Mouse (Mus musculus): ENCODE data around the gene Rab37. TPM values are rescaled to one million over a fixed set of nuclear protein-coding genes. Genes with fewer than 3 reads are reported as not detected.
A peak's percentile ranks its signal among the peaks of the same experiment; 100 is the strongest.

Gene Rab37
- polyA plus RNA-seq, 1 experiment from 2014 or later = 1.3 TPM

- Histone ChIP-seq H3K4me1 (ENCODE audit: control insufficient read depth, insufficient read depth, low read length) (peaks cover 11% of the 10 kb centered on the region), H3K36me3 (ENCODE audit: control insufficient read depth, insufficient read depth, low read length) (no peaks in the 10 kb centered on the region), H3K4me3 (ENCODE audit: low read depth, low read length) (no peak overlapping the region), H3K4me2 (no peak overlapping the region), H3K27me3 (ENCODE audit: control insufficient read depth, insufficient read depth, low read length) (no peaks in the 10 kb centered on the region), H3K9ac (ENCODE audit: low read depth, low read length) (no peak overlapping the region), H3K27ac (ENCODE audit: low read depth, low read length) (no peak overlapping the region), H3K9me3 (replicated peaks; ENCODE audit: control insufficient read depth, low read length) (no peaks in the 10 kb centered on the region)
- 10% methylated on average over 5 of the region's 5 CpGs for WGBS (ENCODE audit: insufficient replicate concordance)
- ATAC-seq (replicated peaks; ENCODE audit: insufficient number of reproducible peaks, low FRiP score, low TSS enrichment) = no peak
These were observed 104.7 kb downstream of the Rab37 start for GRCm38 (mm10) chr11:115195933-115196332.

- 57% methylated on average over 8 of the region's 8 CpGs for WGBS (ENCODE audit: insufficient replicate concordance)
- H3K4me3 ChIP-seq (ENCODE audit: low read depth, low read length) = no peak overlapping the region
- H3K27me3 ChIP-seq (ENCODE audit: control insufficient read depth, insufficient read depth, low read length) = no peaks in the 10 kb centered on the region
- no peak overlapping the region for H3K9ac ChIP-seq (ENCODE audit: low read depth, low read length)
- ATAC-seq (replicated peaks; ENCODE audit: insufficient number of reproducible peaks, low FRiP score, low TSS enrichment) = no peak
- H3K4me1 ChIP-seq (ENCODE audit: control insufficient read depth, insufficient read depth, low read length) = peaks cover 6% of the 10 kb centered on the region
- H3K36me3 ChIP-seq (ENCODE audit: control insufficient read depth, insufficient read depth, low read length) = 0 out of 2 replicates have a peak, but pooled peaks cover 3% of the 10 kb centered on the region
- H3K4me2 ChIP-seq = no peak overlapping the region
- no peaks in the 10 kb centered on the region for H3K9me3 ChIP-seq (replicated peaks; ENCODE audit: control insufficient read depth, low read length)
- no peak overlapping the region for H3K27ac ChIP-seq (ENCODE audit: low read depth, low read length)
These were observed 106.3 kb downstream of the Rab37 start for GRCm38 (mm10) chr11:115197558-115197957.

GRCm38 (mm10) chr11:115198932-115199384 lies 107.7 kb downstream of the Rab37 start:
- Histone ChIP-seq H3K9me3 (replicated peaks; ENCODE audit: control insufficient read depth, low read length) (no peaks in the 10 kb centered on the region), H3K4me3 (ENCODE audit: low read depth, low read length) (no peak overlapping the region), H3K27me3 (ENCODE audit: control insufficient read depth, insufficient read depth, low read length) (no peaks in the 10 kb centered on the region; the same call in 1 of the 2 replicates), H3K4me2 (no peak overlapping the region), H3K36me3 (ENCODE audit: control insufficient read depth, insufficient read depth, low read length) (0 out of 2 replicates have a peak, but pooled peaks cover 3% of the 10 kb centered on the region), H3K4me1 (ENCODE audit: control insufficient read depth, insufficient read depth, low read length) (peaks cover 6% of the 10 kb centered on the region), H3K27ac (ENCODE audit: low read depth, low read length) (no peak overlapping the region), H3K9ac (ENCODE audit: low read depth, low read length) (no peak overlapping the region)
- no peak for ATAC-seq (replicated peaks; ENCODE audit: insufficient number of reproducible peaks, low FRiP score, low TSS enrichment)
- 57% methylated on average over 12 of the region's 12 CpGs for WGBS (ENCODE audit: insufficient replicate concordance)

- Histone ChIP-seq H3K9ac (ENCODE audit: low read depth, low read length) (no peak overlapping the region), H3K9me3 (replicated peaks; ENCODE audit: control insufficient read depth, low read length) (no peaks in the 10 kb centered on the region), H3K27me3 (ENCODE audit: control insufficient read depth, insufficient read depth, low read length) (no peaks in the 10 kb centered on the region; the same call in 1 of the 2 replicates), H3K4me2 (no peak overlapping the region), H3K27ac (ENCODE audit: low read depth, low read length) (no peak overlapping the region), H3K4me1 (ENCODE audit: control insufficient read depth, insufficient read depth, low read length) (peaks cover 3% of the 10 kb centered on the region), H3K4me3 (ENCODE audit: low read depth, low read length) (no peak overlapping the region), H3K36me3 (ENCODE audit: control insufficient read depth, insufficient read depth, low read length) (0 out of 2 replicates have a peak, but pooled peaks cover 3% of the 10 kb centered on the region)
- 92% methylated on average over 4 of the region's 4 CpGs for WGBS (ENCODE audit: insufficient replicate concordance)
- no peak for ATAC-seq (replicated peaks; ENCODE audit: insufficient number of reproducible peaks, low FRiP score, low TSS enrichment)
These were observed 109.3 kb downstream of the Rab37 start for GRCm38 (mm10) chr11:115200520-115200919.

GRCm38 (mm10) chr11:115202316-115202715 lies 111.1 kb downstream of the Rab37 start:
- no peak overlapping the region for H3K9ac ChIP-seq (ENCODE audit: low read depth, low read length)
- H3K36me3 ChIP-seq (ENCODE audit: control insufficient read depth, insufficient read depth, low read length) = 0 out of 2 replicates have a peak, but pooled peaks cover 3% of the 10 kb centered on the region
- 14% methylated on average over 12 of the region's 12 CpGs for WGBS (ENCODE audit: insufficient replicate concordance)
- H3K4me3 ChIP-seq (ENCODE audit: low read depth, low read length) = no peak overlapping the region
- H3K4me2 ChIP-seq = no peak overlapping the region
- H3K4me1 ChIP-seq (ENCODE audit: control insufficient read depth, insufficient read depth, low read length) = no peaks in the 10 kb centered on the region; the same call in 1 of the 2 replicates
- no peak; the same call in 1 of the 2 replicates for ATAC-seq (replicated peaks; ENCODE audit: insufficient number of reproducible peaks, low FRiP score, low TSS enrichment)
- H3K9me3 ChIP-seq (replicated peaks; ENCODE audit: control insufficient read depth, low read length) = no peaks in the 10 kb centered on the region
- no peak overlapping the region for H3K27ac ChIP-seq (ENCODE audit: low read depth, low read length)
- peaks cover under 1% of the 10 kb centered on the region for H3K27me3 ChIP-seq (ENCODE audit: control insufficient read depth, insufficient read depth, low read length)

- 90% methylated on average over 9 of the region's 9 CpGs for WGBS (ENCODE audit: insufficient replicate concordance)
- 0 out of 2 replicates have a peak, but pooled peaks cover 3% of the 10 kb centered on the region for H3K36me3 ChIP-seq (ENCODE audit: control insufficient read depth, insufficient read depth, low read length)
- no peak for ATAC-seq (replicated peaks; ENCODE audit: insufficient number of reproducible peaks, low FRiP score, low TSS enrichment)
These were observed 111.5 kb downstream of the Rab37 start for GRCm38 (mm10) chr11:115202756-115203155.

GRCm38 (mm10) chr11:115208126-115208525 lies 116.9 kb downstream of the Rab37 start:
- H3K9ac ChIP-seq (ENCODE audit: low read depth, low read length) = no peak overlapping the region
- no peaks in the 10 kb centered on the region for H3K9me3 ChIP-seq (replicated peaks; ENCODE audit: control insufficient read depth, low read length)
- 77% methylated on average over 12 of the region's 12 CpGs for WGBS (ENCODE audit: insufficient replicate concordance)
- H3K4me3 ChIP-seq (ENCODE audit: low read depth, low read length) = no peak overlapping the region
- H3K4me2 ChIP-seq = no peak overlapping the region
- ATAC-seq (replicated peaks; ENCODE audit: insufficient number of reproducible peaks, low FRiP score, low TSS enrichment) = no peak
- peaks cover 6% of the 10 kb centered on the region for H3K27me3 ChIP-seq (ENCODE audit: control insufficient read depth, insufficient read depth, low read length)
- no peaks in the 10 kb centered on the region for H3K36me3 ChIP-seq (ENCODE audit: control insufficient read depth, insufficient read depth, low read length)
- peaks cover 22% of the 10 kb centered on the region for H3K4me1 ChIP-seq (ENCODE audit: control insufficient read depth, insufficient read depth, low read length)
- no peak overlapping the region for H3K27ac ChIP-seq (ENCODE audit: low read depth, low read length)

More at GRCm38 (mm10) chr11:115202756-115203155, 111.5 kb downstream of the Rab37 start:
- Histone ChIP-seq H3K9me3 (replicated peaks; ENCODE audit: control insufficient read depth, low read length) (no peaks in the 10 kb centered on the region), H3K4me3 (ENCODE audit: low read depth, low read length) (no peak overlapping the region), H3K4me2 (no peak overlapping the region), H3K27ac (ENCODE audit: low read depth, low read length) (no peak overlapping the region), H3K27me3 (ENCODE audit: control insufficient read depth, insufficient read depth, low read length) (peaks cover 3% of the 10 kb centered on the region), H3K9ac (ENCODE audit: low read depth, low read length) (no peak overlapping the region), H3K4me1 (ENCODE audit: control insufficient read depth, insufficient read depth, low read length) (no peaks in the 10 kb centered on the region)

- Histone ChIP-seq H3K36me3 (ENCODE audit: control insufficient read depth, insufficient read depth, low read length) (no peaks in the 10 kb centered on the region), H3K27me3 (ENCODE audit: control insufficient read depth, insufficient read depth, low read length) (peaks cover 8% of the 10 kb centered on the region; the same call in 1 of the 2 replicates), H3K27ac (ENCODE audit: low read depth, low read length) (no peak overlapping the region), H3K9ac (ENCODE audit: low read depth, low read length) (0 out of 2 replicates have a peak overlapping the region, but pooled peaks have one; percentile 22), H3K4me1 (ENCODE audit: control insufficient read depth, insufficient read depth, low read length) (peaks cover 22% of the 10 kb centered on the region), H3K9me3 (replicated peaks; ENCODE audit: control insufficient read depth, low read length) (no peaks in the 10 kb centered on the region), H3K4me3 (ENCODE audit: low read depth, low read length) (no peak overlapping the region), H3K4me2 (no peak overlapping the region)
- 76% methylated on average over 25 of the region's 25 CpGs for WGBS (ENCODE audit: insufficient replicate concordance)
- ATAC-seq (replicated peaks; ENCODE audit: insufficient number of reproducible peaks, low FRiP score, low TSS enrichment) = no peak
These were observed 117.8 kb downstream of the Rab37 start for GRCm38 (mm10) chr11:115208776-115209732.

All from heart, embryonic 11.5 days (tissue).